Mouse (Mus musculus): Measurements from ENCODE around the gene Arl4a.

Arl4a gene

GRCm38 (mm10) chr12:39968109-39968508, 69.7 kb downstream of the Arl4a start:
- no peak for DNase-seq (ENCODE audit: low spot score in 2 of 2)

DNA sequence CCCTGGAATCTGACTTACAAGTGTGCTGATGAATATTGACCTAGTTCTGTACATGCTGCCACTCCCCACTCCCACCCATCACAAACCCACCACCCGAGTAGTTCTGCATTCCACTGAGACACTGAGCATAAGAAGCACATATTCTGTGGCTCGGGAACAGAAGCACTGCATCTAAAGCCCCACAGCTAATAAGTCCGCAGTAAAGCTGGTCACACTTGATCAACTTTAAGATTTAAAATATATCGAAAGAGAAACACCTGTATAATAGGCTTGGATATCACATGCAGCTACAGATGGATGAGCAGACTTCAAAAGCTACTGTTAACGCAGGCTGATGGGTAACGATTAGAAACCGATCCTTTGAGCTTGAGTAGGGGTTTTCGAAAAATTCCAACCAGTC, 78.7 kb downstream of the Arl4a start:
- no peak for DNase-seq (ENCODE audit: low spot score in 2 of 2)

DNA sequence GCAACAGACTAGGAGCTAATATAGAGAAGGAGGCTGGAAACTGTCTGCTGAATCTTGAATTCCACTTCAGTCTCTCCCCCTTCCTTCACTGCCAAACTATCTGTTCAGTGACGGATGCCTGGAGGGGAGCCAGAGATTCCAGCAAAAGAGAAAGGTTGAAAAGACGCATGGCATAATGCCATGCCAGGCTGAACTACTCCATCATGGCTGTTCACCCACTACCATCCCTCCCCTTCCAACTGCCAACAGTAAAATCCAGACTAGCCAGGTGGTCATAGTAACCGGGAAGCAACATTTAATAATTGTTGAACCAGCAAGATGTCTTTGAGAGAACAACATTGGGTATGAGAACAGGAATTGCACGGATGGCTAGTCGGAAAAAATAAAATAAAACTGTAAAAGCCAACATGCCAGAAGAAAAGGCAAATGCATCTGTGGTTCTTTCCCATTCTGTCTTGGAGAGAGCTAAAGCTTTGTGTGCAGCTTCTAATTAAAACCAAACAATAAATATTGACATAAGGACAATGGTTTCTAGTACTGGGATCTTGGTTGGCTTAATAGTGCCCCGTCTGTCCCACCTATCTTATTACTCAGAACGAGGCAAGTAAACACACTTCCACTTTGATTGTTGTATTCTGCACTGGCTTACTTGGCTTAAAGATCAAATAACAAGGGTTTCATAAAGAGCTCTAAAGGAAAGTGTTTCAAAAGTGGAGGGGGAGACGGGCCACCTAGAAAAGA, 79.7 kb downstream of the Arl4a start:
- no peak for DNase-seq (ENCODE audit: low spot score in 2 of 2)

- DNase-seq (ENCODE audit: low spot score in 2 of 2), result peak; percentile 17
Observed at GRCm38 (mm10) chr12:39956396-39956795, 81.4 kb downstream of the Arl4a start.
